Mouse (Mus musculus): ENCODE results near the gene Tars2. TPM values are rescaled to one million over a fixed set of nuclear protein-coding genes. Genes with fewer than 3 reads are reported as not detected.
A peak's percentile ranks its signal among the peaks of the same experiment; 100 is the strongest.

Gene Tars2
- polyA plus RNA-seq, 1 experiment from 2014 or later = 28.7 TPM

DNA sequence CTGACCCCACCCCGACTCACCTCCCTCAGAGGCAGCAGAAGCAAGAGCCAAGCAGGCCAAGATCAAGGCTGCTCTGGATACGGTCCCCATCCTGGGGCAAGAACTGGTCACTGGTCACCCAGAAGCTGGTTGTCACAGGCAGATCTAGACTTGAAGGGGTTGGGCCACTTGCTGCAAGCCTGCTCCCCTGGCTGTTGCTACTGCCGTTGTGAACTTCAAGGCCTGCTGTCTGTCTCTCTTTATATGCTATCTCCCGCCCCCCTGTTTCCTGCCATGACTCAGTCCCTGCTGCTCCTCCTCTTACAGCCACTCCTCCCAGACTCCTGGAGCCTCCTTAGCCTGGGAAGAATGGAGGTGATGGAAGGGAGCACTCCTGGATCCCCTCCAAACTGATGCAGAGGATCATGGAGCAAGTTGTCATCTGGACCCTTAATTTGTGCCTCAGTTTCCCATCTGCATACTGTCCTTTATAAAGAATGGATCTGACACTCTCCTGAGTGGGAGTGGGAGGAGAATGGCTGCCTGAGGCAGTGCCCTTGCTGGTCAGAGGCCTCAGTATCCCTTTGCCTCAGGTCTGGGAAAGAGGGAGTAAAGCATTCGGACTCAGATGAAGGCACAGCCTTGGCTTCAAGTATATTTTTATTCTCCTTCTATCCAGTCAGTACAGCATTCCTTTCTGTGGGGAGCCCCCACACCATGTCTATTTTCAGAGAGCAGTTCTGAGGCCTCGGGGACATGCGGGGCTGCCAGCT lies 20.5 kb downstream of the Tars2 start, which contains the start of gene Ecm1:
Gene Ecm1 (minus strand): TSS at position 217 of the 752 bp plus-strand sequence.
- Histone ChIP-seq H3K27me3 (ENCODE audit: insufficient read depth, low read length) (no peaks in the 10 kb centered on the region), H3K4me2 (ENCODE audit: low read length) (peak within 1 kb of the TSS; percentile 47), H3K9me3 (replicated peaks; ENCODE audit: low read length) (no peaks in the 10 kb centered on the region), H3K27ac (peak within 1 kb of the TSS; percentile 82), H3K4me1 (replicated peaks; ENCODE audit: insufficient read depth, low read length) (peaks cover 17% of the 10 kb centered on the region; the same call in 1 of the 2 replicates), H3K36me3 (ENCODE audit: insufficient read depth, low read length) (peaks cover 17% of the 10 kb centered on the region; the same call in 1 of the 2 replicates), H3K4me3 (replicated peaks; ENCODE audit: low read depth, low read length) (peak within 1 kb of the TSS; percentile 14; the same call in 1 of the 2 replicates), H3K9ac (ENCODE audit: low read depth, low read length) (0 out of 2 replicates have a peak within 1 kb of the TSS, but pooled peaks have one; percentile 23)
- 47% methylated on average over 7 of the region's 7 CpGs for WGBS
- peak; percentile 38; the same call in 1 of the 2 replicates for ATAC-seq (replicated peaks; ENCODE audit: low FRiP score, low read depth)
- DNase-seq (ENCODE audit: low spot score) = peak; percentile 89
- TF ChIP-seq CTCF (IDR thresholded peaks at IDR 0.05; ENCODE audit: low read depth) = no peak

DNA sequence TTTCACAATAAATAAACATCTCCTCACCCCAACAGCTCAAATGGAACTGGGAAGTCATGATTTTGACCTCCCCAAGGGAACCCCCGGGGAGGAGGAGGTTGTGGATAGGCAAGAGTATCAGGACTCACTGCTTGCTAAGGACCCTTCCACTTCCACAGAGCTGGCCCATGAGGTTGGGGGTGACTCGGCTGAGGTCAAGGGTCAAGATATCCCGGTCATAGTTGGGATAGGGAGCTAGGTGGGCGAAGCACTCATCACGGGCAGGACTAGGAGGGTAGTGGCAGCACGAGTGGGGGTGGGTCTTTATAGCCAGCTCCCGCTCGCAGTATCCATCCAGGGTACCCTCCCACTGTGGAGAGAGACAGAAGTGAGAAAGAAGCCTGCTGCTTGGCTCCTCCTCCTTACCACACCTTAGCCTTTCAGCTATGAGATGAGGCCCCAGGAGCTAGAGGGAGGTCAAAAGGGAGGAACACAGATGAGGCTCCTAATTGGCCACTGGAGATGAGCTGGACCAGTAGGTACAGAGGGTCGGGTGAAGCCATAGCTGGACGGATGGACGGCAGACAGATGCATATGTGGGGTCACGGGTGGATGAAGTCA lies 24.8 kb downstream of the Tars2 start:
- no peak overlapping the region for H3K4me3 ChIP-seq (replicated peaks; ENCODE audit: low read depth, low read length)
- no peaks in the 10 kb centered on the region for H3K9me3 ChIP-seq (replicated peaks; ENCODE audit: low read length)
- 0 out of 2 replicates have a peak, but pooled peaks cover 3% of the 10 kb centered on the region for H3K36me3 ChIP-seq (ENCODE audit: insufficient read depth, low read length)
- H3K4me1 ChIP-seq (replicated peaks; ENCODE audit: insufficient read depth, low read length) = 0 out of 2 replicates have a peak, but pooled peaks cover 14% of the 10 kb centered on the region
- WGBS = 84% methylated on average over 12 of the region's 12 CpGs
- DNase-seq (ENCODE audit: low spot score) = no peak
- no peak for ATAC-seq (replicated peaks; ENCODE audit: low FRiP score, low read depth)
- no peak overlapping the region for H3K27ac ChIP-seq
- no peaks in the 10 kb centered on the region for H3K27me3 ChIP-seq (ENCODE audit: insufficient read depth, low read length)
- TF ChIP-seq CTCF (IDR thresholded peaks at IDR 0.05; ENCODE audit: low read depth) = no peak
- H3K4me2 ChIP-seq (ENCODE audit: low read length) = no peak overlapping the region
- no peak overlapping the region for H3K9ac ChIP-seq (ENCODE audit: low read depth, low read length)

- no peak for ATAC-seq (replicated peaks; ENCODE audit: low FRiP score, low read depth)
- Histone ChIP-seq H3K4me3 (replicated peaks; ENCODE audit: low read depth, low read length) (no peak overlapping the region), H3K9ac (ENCODE audit: low read depth, low read length) (no peak overlapping the region), H3K4me1 (replicated peaks; ENCODE audit: insufficient read depth, low read length) (0 out of 2 replicates have a peak, but pooled peaks cover 6% of the 10 kb centered on the region), H3K27me3 (ENCODE audit: insufficient read depth, low read length) (no peaks in the 10 kb centered on the region), H3K9me3 (replicated peaks; ENCODE audit: low read length) (no peaks in the 10 kb centered on the region), H3K36me3 (ENCODE audit: insufficient read depth, low read length) (0 out of 2 replicates have a peak, but pooled peaks cover 3% of the 10 kb centered on the region), H3K27ac (no peak overlapping the region), H3K4me2 (ENCODE audit: low read length) (no peak overlapping the region)
- no peak for TF ChIP-seq CTCF (IDR thresholded peaks at IDR 0.05; ENCODE audit: low read depth)
- no peak for DNase-seq (ENCODE audit: low spot score)
- WGBS = 77% methylated on average over 13 of the region's 13 CpGs
Observed at GRCm38 (mm10) chr3:95734092-95734702, 25.8 kb downstream of the Tars2 start.

DNA sequence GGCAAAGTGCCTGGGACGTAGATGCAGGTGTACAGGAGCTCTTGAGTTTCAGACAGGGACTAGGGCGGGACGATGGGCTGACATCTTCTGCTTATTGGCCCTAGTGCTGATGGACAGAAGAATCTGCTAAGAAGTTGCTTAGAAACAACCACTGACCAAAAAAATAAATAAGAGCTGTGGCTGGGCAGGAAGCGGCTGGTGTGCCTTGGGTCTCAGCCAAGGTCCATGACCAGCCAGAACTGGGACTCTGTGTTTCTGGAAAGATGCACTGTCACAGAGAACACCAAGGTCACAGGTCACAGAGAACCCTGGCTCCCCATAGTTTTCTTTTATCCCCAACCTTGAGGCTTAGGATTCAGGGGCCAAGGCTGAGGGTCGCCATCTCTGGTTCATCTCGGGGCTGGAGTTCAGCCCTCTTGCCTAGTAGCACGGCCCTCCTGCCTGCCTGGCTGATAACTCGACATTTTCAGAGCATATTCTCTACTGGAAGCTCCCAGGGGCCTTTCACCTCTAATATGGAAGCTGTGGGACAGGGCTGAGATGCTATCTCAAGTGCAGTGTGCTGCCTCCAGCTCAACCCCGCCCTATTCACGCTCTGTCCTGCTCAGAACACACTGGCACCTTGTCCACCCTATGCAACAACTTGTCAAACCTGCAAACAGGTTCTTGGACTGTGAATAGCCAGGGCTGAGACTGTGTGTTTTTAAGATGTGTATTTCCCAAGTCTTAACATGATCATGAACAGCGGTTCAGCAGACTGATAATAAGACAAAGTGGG lies 27.1 kb downstream of the Tars2 start:
- Histone ChIP-seq H3K36me3 (ENCODE audit: insufficient read depth, low read length) (0 out of 2 replicates have a peak, but pooled peaks cover 3% of the 10 kb centered on the region), H3K4me3 (replicated peaks; ENCODE audit: low read depth, low read length) (no peak overlapping the region), H3K27ac (no peak overlapping the region), H3K9ac (ENCODE audit: low read depth, low read length) (no peak overlapping the region), H3K9me3 (replicated peaks; ENCODE audit: low read length) (no peaks in the 10 kb centered on the region), H3K27me3 (ENCODE audit: insufficient read depth, low read length) (no peaks in the 10 kb centered on the region), H3K4me1 (replicated peaks; ENCODE audit: insufficient read depth, low read length) (0 out of 2 replicates have a peak, but pooled peaks cover 6% of the 10 kb centered on the region), H3K4me2 (ENCODE audit: low read length) (no peak overlapping the region)
- DNase-seq (ENCODE audit: low spot score) (peak; percentile 25), ATAC-seq (replicated peaks; ENCODE audit: low FRiP score, low read depth) (no peak)
- no peak for TF ChIP-seq CTCF (IDR thresholded peaks at IDR 0.05; ENCODE audit: low read depth)
- 76% methylated on average over 11 of the region's 11 CpGs for WGBS

- ATAC-seq (replicated peaks; ENCODE audit: low FRiP score, low read depth) = no peak
- Histone ChIP-seq H3K36me3 (ENCODE audit: insufficient read depth, low read length) (0 out of 2 replicates have a peak, but pooled peaks cover 3% of the 10 kb centered on the region), H3K27ac (no peak overlapping the region), H3K4me2 (ENCODE audit: low read length) (no peak overlapping the region), H3K9me3 (replicated peaks; ENCODE audit: low read length) (no peaks in the 10 kb centered on the region), H3K27me3 (ENCODE audit: insufficient read depth, low read length) (no peaks in the 10 kb centered on the region), H3K4me3 (replicated peaks; ENCODE audit: low read depth, low read length) (no peak overlapping the region), H3K4me1 (replicated peaks; ENCODE audit: insufficient read depth, low read length) (0 out of 2 replicates have a peak, but pooled peaks cover 6% of the 10 kb centered on the region), H3K9ac (ENCODE audit: low read depth, low read length) (no peak overlapping the region)
- DNase-seq (ENCODE audit: low spot score) = no peak
- TF ChIP-seq CTCF (IDR thresholded peaks at IDR 0.05; ENCODE audit: low read depth) = no peak
- WGBS = 97% methylated on average over 9 of the region's 9 CpGs
Observed at GRCm38 (mm10) chr3:95732297-95732696, 27.7 kb downstream of the Tars2 start.
